Mouse (Mus musculus) small intestine, adult 2 months (tissue): Measurements from ENCODE around the gene Igf2bp1. TPM values are rescaled to one million over a fixed set of nuclear protein-coding genes. Genes with fewer than 3 reads are reported as not detected.

ENCODE experiments used
- H3K27ac ChIP-seq: fragments of 200-500 bp; 2 replicates; pipeline ENCODE4 v1.5.1; 2012; ENCODE audit warnings: low read depth, low read length, control low read depth, inconsistent platforms; ENCODE audit not compliant: insufficient read depth
- H3K27me3 ChIP-seq: fragments of 200-500 bp; 2 replicates; pipeline ENCODE4 v1.6.1; 2012; ENCODE audit warnings: mild to moderate bottlenecking, moderate library complexity, low read length, inconsistent platforms; ENCODE audit not compliant: control insufficient read depth, insufficient read depth
- H3K36me3 ChIP-seq: fragments of 200-500 bp; 2 replicates; pipeline ENCODE4 v1.6.1; 2012; ENCODE audit warnings: mild to moderate bottlenecking, low read length, control low read depth, inconsistent platforms; ENCODE audit not compliant: control insufficient read depth, insufficient read depth
- H3K4me1 ChIP-seq: fragments of 200-500 bp; 2 replicates; pipeline ENCODE4 v1.6.1; 2012; ENCODE audit warnings: low read length, inconsistent platforms, mixed read lengths; ENCODE audit not compliant: control insufficient read depth, insufficient read depth, insufficient read length
- H3K4me3 ChIP-seq: fragments of 200-500 bp; 2 replicates; pipeline ENCODE4 v1.5.1; 2012; ENCODE audit warnings: low read depth, mild to moderate bottlenecking, control low read depth, inconsistent platforms, low read length, moderate library complexity
- CTCF ChIP-seq: fragments of 200-500 bp; IDR thresholded peaks from 2 replicates; pipeline ENCODE4 v1.5.1; 2012; ENCODE audit warnings: low read depth, mild to moderate bottlenecking, control low read depth, inconsistent platforms, low read length, moderate library complexity, mixed read lengths; ENCODE audit not compliant: insufficient replicate concordance, insufficient read length; ENCODE audit errors: extremely low read depth
- POLR2A ChIP-seq: fragments of 200-500 bp; IDR thresholded peaks from 2 replicates; pipeline ENCODE4 v1.6.1; 2012; ENCODE audit warnings: low read depth, mild to moderate bottlenecking, control low read depth, inconsistent platforms, low read length, moderate library complexity
- WGBS: fragments of 180-500 bp; shearing (Covaris S2); methylation state at CpG from one replicate; pipeline ENCODE4 v1.1.7; 2018; 5-methylcytosine and 5-hydroxymethylcytosine counted together
- polyA plus RNA-seq: library from polyadenylated mRNA; depleted of rRNA; stranded (reverse); fragments of >200 nt; gene quantifications from 2 replicates; pipeline ENCODE4 v1.2.3, GENCODE M21; 2012

Igf2bp1 gene
- polyA plus RNA-seq, 1 experiment, result not detected

DNA sequence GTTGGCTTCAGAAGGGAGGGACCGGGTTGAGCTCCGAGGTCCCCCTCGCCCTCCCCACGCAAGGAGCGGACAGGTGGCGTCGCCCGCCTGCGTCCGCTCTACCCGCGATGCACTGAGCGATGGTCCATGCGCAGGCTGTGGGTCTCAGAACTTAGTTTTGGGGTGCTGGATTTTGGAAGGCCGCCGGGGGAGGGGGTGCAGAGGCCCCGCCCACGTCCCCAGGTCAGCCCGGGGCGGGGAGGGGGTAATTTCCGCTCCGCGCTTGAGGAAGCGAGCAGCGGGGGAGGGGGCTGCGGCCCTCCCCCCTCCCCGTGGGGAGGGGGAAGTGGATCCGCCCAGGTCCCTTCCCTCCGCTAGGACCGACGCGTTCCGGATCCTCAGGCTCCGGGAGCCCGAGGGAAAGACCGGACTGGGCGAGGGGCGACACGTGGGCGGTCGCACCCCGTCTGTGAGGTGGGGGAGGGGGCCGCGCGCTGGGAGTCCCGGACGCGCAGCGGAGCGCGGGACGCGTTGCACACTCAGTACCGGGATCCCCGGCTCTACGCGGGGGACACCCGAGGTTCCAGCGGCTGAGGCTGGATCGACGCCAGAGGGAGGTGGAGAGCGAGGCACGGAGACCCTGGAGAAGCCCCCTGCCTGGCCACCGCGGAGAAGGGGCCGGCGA, 1.2 kb upstream of the Igf2bp1 start:
- Histone ChIP-seq H3K27me3 (peaks cover 68% of the 10 kb centered on the region), H3K4me1 (peaks cover 21% of the 10 kb centered on the region), H3K4me3 (peak overlapping the region; percentile 18; the same call in 1 of the 2 replicates), H3K36me3 (no peaks in the 10 kb centered on the region), H3K27ac (no peak overlapping the region)
- TF ChIP-seq POLR2A, result no peak
- 2% methylated on average over 67 of the region's 67 CpGs for WGBS

DNA sequence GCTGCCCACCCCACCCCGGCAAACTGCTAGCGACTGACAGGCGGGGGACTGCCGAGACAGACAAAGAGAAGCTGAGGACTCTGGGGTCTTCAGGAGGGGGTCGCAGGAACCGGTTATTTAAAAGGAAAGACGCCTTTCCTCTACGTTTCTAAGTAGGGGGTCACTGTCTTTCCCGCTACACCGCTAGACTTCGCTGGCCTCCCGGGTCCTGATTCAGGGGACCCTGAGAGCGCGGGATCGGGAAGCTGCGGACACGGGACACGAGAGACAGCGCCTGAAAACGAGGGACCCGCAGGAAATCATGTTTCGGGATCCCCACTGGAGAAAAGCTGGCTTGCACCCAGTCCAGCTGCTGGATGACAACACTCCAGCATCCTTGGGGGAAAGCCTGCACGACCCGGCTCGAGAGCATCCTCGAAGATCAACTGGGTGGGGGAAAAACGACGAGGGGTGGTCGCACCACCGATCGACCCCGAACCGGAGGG, 669 bp upstream of the Igf2bp1 start:
- H3K4me1 ChIP-seq, result peaks cover 21% of the 10 kb centered on the region
- no peak overlapping the region for H3K4me3 ChIP-seq
- no peak overlapping the region for H3K27ac ChIP-seq
- TF ChIP-seq POLR2A (no peak), CTCF (no peak)
- H3K36me3 ChIP-seq, result no peaks in the 10 kb centered on the region
- peaks cover 73% of the 10 kb centered on the region for H3K27me3 ChIP-seq
- 2% methylated on average over 33 of the region's 33 CpGs for WGBS

DNA sequence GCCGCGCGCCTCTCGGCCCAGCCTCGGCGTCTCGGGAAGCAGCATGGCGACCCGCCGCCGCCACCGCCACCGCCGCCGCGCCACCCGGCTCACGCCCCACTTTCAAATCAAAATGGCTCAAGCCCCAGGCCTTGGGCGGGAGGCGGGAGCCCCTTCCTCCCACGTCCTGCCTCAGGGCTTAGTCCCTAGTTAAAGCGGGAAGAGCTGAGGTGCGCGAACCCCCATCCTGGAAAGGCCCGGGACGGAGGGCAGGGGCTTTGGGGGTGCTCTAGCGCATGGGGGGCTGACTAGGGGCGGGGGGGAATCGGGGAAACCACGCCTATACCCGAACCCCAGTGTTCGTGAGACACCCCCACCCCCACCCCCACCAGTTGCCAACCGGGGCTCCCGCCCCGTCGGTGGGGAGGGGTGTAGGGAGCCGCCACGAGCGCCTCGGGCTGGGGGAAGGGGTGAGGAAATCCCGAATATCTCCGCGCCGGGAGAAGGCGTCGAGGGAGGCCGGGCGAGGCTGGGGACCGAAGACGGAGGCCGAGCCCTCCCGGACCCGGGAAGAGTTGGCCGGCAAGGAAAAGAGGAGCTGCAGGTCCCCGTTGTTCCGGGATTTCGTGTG, 842 bp downstream of the Igf2bp1 start:
- Histone ChIP-seq H3K36me3 (no peaks in the 10 kb centered on the region), H3K4me1 (peaks cover 21% of the 10 kb centered on the region), H3K27me3 (peaks cover 78% of the 10 kb centered on the region), H3K27ac (no peak overlapping the region), H3K4me3 (peak overlapping the region; percentile 54)
- WGBS, result 2% methylated on average over 57 of the region's 57 CpGs
- TF ChIP-seq POLR2A (no peak), CTCF (no peak)

DNA sequence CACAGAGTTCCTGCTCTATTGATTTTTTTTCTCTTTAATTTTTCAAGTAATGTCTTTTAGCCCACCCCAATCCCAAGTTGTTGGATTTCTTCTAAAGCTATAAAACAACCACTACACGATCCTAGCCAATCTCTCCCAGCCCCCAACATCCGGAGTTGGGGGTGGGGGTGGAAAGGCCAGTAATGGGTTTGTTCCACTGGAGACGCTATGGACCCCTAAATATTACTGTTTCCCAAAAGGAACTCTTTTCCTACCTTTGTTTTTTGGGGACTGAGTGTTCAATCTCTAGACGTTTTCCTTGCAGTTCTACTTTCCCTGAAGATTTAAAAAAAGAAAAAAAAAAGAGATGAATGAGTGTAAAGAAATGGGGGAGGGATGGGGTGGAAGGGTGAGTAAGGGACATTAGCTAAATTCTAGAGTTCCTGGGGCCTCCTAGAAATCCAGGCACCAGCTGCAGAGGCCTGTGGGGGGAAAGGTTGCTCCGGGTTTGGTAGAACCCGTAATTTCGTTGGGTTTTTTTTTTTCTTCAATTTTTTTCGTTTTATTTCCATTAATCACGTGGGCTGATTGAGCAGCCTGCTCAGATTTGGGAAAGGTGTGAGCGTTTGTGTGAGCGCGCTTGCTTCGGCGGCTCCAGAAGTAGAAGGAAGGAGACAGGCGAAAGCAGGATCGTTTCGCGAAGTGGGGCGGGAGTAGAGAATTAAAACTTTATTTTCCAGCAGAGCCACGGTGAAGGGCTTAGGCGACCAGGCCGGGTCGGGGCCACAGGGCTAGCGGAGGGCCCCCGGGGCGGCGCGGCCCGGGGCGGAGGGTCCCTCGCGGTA, 1.6 kb downstream of the Igf2bp1 start:
- WGBS, result 11% methylated on average over 32 of the region's 32 CpGs
- Histone ChIP-seq H3K4me1 (peaks cover 21% of the 10 kb centered on the region), H3K4me3 (peak overlapping the region; percentile 36), H3K27ac (no peak overlapping the region), H3K36me3 (no peaks in the 10 kb centered on the region), H3K27me3 (peaks cover 82% of the 10 kb centered on the region)
- TF ChIP-seq POLR2A (no peak), CTCF (no peak)

DNA sequence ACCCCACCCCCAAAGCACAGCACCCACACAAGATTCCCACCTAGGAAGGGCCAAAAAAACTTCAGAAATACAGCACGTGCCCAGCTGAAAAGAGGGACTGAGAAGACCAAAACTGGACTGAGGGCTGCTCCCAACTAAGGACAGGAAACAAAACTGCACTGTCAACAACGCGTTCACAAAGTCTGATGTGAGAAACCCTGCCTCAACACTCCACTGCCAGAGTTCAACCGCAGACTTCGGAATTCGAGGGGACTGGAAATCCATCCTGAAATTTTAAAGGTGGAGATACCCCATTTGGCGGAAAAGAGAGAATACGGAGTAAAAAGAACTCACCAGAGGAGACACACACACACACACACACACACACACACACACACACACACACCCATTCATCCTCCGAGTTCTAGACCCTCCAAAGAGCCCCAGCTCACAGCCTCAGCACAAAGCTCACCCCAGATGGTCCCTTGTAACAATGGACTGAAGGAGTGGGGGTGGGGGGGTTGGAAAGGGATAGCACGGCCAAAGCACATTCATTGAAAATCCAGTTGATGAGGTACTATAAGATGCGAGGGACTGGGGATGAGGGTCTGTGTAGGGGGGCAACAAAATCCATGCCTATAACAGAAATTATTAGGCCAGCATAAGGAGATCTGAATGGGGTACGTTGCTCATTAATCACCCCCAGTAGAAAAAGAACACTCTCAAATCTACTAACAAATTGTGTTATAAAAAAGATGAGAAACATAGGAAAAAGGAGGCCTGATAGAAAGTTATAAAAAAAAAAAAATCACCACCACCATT, 2.4 kb downstream of the Igf2bp1 start:
- H3K36me3 ChIP-seq, result no peaks in the 10 kb centered on the region
- peaks cover 21% of the 10 kb centered on the region for H3K4me1 ChIP-seq
- 49% methylated on average over 12 of the region's 12 CpGs for whole genome bisulfite sequencing
- H3K27me3 ChIP-seq, result peaks cover 83% of the 10 kb centered on the region
- H3K4me3 ChIP-seq, result no peak overlapping the region
- no peak overlapping the region for H3K27ac ChIP-seq
- TF ChIP-seq CTCF, result no peak
- TF ChIP-seq POLR2A, result no peak

DNA sequence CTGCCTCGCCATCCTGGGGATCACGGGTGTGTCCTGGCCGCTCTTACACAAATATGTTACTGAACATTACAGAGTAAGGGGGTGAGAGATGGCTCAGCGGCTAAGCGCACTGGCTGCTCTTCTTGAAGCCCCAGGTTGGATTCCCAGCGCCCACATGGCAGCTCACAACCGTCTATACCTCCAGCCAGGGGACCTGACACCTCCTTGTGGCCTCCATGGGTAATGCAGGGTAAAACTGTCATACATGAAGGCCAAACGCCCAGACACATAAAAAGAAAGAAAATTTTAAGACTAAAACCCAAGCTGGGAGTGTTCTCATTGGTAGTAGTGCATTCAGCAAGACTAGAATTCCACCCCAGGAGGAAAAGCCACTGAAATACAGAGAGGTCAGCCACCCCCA, 11.6 kb downstream of the Igf2bp1 start:
- no peaks in the 10 kb centered on the region for H3K36me3 ChIP-seq
- H3K27ac ChIP-seq, result no peak overlapping the region
- 91% methylated on average over 8 of the region's 8 CpGs for whole genome bisulfite sequencing
- no peaks in the 10 kb centered on the region for H3K4me1 ChIP-seq
- no peak for TF ChIP-seq CTCF
- no peak for TF ChIP-seq POLR2A
- peaks cover 51% of the 10 kb centered on the region for H3K27me3 ChIP-seq
- no peak overlapping the region for H3K4me3 ChIP-seq
